Mouse (Mus musculus) adrenal gland (tissue): ENCODE results near the gene Foxf2.

Experiments used
- intact Hi-C: fragments of 180-260 bp; cut with DNase I; formaldehyde crosslinking; loops from one replicate; pipeline ENCODE4 v1.15.1; 2025
- long read RNA-seq, 2 experiments: library from polyadenylated mRNA; unstranded; transcript quantifications; one replicate each; pipeline ENCODE4 v2.0.0; 2020; ENCODE audit warnings: borderline replicate concordance in 1 of 2; ENCODE audit not compliant: insufficient replicate concordance in 1 of 2

Gene Foxf2
- long read RNA-seq, experiment 1 = 0 reads
- long read RNA-seq, experiment 2 = 0 reads

DNA sequence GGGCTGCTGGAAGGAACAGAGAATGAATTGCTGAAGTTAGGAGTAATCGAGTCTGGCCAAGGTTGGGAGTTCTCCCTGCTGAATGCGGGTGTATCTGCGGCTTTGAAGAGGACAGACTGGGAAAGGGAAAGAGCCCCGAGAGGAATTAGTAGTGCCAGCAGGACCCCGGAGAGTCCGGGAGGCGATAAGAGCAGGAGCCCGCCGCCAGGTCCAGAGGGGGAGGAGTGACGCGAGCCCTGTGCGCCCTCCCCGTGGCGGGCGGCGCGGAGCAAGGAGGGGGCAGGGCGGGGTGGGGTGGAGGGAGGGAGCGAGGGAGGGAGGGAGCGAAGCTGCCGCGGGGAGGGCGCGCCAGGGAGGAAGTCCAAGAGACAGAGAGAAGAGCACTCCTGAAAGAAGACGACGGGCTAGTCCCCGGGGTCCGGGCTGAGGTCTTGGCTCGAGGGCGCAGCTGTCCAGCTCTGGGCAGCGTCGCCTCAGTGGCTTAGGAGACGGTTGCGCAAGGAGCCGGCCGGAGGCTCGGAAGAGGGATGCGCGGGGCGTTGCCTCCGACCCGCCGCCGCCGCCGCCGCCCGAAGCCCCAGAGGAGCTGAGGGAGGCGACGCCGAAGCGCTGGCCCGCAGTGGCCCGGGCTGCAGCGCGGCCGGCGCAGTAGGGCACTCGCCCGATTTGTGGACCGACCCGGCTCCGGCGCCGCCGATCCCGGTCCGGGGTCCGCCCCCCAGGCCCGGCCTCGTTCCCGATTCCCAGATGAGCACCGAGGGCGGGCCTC is at the start of gene Foxf2:
Foxf2 (plus strand) TSS at position 484 of the 769 bp plus-strand sequence.
- intact Hi-C loops = no loop called here

DNA sequence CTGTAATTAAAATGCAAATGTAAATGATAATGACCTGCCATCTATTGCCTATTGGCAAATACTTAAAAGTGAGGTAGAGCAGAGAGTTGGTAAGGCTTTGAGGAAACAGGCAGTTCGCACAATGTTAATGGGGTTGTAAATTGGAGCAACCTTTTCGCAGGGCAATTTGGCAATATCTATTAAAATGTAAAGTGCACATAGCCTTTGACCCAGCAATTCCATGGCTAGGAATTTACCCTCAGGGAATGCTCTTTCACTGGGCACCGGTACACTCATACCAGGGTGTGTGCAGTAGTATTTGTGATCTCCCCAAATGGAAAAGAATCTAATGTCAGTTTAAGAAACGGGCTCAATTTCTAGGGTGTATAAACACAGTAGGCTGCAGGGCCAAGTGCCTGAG is 48.9 kb upstream of the Foxf2 start:
- intact Hi-C loops = no loop called here

DNA sequence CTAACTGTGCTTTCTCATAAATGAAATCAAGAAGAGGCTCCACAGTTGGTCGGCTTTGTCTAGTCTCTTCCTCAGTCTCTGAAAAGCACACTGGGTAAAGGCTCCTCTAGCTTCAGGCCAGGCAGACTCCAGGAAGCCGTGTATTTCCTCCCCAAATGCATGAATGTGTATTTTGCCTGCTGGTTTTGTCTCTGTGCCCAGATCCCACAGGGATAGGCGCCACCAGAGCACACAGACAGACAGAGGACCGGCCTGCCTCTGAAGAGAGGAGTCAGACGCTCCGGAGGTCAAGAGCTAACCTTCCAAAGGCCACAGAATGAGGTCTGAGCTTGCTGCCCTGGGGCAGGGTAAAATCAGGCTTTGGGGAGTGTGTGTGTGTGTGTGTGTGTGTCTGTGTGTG is 48.0 kb upstream of the Foxf2 start:
- intact Hi-C loops = no loop called here

DNA sequence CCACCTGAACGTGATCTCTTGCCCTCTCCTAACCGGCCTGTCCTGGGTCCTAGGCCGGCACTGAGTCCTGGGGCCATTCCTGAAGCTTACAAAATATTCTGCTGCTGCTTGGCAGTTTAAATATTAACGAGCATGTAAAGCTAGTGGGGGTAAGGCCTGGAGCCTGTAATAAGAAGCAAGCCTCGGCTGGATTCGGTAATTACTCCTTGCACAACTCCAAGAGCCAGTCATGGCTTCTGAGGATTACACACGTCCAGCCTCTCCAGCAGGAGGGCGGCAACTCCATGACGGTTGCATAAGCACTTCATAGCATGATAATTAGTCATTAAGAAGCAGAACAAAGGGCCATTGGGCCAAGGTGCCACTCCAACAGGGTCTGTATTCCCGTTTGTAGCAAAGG is 47.2 kb upstream of the Foxf2 start:
- intact Hi-C loops = no loop called here

DNA sequence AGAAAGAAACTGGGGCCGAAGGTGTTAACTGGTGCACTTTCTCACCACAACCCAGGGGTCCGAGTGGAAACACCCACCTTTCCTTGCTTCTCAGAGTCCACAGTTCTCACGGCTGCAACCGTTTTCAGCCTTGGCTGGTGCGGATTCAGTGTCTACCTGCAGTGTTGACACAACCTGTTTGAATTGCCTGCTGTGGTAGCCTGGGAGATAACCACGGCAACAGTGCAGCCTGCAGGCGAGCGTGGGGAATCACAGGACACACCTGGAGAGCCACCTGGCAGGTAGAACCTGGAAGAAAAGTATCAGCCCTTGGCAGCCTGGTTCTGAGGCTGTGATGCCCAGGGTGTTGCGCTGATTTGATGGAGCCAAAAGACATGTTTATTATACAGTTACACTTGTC is 45.8 kb upstream of the Foxf2 start:
- intact Hi-C loops = no loop called here

DNA sequence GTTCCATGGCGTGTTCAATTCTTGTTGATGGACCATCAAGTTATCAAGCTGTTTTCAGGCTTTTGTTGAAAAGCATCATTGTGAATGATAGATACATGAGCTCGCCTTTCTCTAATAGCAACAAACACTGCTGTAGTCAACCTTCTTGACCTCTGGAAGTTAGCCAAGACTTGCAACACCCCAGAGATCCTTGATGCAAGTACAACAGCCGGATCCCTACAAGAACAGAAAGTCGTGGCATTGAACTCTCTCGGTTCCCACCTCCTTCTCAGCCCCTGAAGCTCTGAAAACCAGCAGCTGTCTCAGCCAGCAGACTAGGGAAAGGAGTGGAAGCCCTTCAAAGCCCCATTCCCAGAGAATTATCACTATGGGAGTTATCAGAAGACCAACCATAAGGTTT is 38.3 kb upstream of the Foxf2 start:
- intact Hi-C loops = no loop called here

DNA sequence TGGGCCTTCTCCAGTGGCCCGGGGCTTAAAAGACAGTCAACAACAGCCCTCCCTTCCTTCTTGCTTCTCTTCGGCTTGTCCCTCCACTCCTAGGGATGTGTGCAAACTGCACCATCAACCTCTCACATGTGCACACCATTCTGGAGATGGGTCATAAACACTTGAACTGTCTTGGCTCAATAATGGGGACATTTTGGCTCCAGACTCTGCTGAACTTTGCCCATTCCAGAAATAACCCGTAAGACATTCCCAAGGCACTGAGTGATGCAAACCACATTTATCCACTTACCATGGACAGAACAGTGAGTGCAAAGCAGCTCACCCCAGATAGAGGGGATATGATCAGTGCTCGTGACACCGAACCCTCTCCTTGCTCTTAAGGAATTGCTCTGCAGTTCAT is 26.0 kb upstream of the Foxf2 start:
- intact Hi-C loops = no loop called here

DNA sequence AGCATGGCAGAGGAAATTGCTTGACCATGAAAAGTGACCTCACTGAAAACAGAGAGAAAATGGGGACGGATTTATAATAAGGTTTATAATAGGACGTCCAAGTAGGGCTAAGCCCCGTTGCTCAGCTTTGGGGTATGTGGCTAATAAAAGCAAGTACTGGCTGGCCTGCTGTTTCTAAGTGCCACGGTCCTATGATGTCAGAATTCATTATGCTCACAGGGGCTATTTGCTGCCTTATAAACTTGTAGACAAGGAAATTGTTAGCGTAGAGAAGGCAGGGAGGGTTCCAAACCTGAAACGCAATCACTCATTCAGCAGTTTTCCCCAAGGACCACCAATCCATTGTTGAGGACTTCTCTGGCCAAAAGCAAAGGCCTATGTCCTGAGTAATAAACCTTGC is 21.7 kb upstream of the Foxf2 start:
- intact Hi-C loops = no loop called here

DNA sequence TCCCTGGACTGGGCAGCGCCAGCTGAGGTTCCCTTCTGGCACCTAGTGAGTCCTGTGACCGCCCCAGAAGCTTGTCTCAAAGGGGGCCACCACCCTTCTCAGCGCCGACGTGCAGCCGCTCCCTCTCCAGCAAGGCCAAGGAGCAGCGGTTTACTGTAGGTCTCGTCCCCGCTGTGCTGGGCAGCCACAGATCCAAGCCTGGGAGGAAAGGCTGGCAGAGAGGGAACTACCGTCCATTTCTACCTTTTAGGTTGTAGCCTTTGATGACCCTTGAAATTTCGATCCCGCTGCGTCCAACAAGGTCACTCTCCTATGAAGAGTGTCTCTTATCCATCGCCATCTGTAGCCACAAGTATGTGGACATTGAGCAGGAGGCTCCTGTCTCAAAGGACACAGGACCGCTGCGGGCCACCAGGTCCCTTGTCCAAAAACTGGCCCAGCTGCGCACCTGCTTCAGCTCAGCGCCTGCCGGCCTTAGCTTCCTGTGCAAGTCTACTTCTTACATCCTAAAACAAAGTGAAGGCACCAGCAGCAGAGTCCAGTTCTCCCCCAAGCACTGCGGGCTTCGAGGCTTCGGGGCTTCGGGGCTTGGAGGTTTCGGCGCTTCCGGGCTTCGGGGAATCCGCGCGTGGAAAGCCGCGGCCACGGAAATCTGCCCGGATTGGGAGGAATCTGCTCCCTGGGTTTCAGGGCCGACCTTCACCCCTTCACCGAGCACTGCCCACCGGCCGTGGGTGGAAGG is 10.7 kb upstream of the Foxf2 start:
- intact Hi-C loops = loop anchor here (5.0 to 10.0 kb wide), 3 partner anchors 53 to 620 kb away; no protein-coding TSS in a partner anchor

DNA sequence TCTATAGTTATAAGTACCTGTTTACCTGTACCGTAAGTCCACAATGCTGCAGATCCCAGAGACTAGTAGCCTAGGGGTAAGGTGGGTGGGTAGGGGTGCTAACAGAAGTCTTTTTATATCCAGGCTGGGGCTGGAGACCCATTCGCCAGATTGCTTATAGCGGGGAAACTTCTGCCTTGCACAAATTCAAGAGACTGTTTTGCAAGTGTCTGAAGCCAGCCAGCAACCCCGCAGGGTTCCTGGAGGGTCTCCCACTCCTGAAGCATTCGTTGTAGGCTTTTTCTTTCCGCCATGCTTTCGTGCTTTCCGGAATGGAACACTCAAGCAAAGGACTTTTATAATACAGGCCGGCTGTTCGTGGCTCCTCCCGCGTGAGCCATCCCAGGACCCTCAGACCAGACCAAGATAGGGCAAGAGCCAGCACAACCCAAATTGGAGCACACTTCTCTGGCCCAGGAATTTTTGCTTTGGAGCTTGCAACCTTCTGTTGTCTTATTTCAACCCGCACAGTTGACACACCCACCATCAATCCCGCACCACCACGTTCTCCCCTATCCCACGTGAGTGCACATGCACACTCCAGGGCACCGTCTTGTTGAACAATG is 10.0 kb upstream of the Foxf2 start:
- intact Hi-C loops = loop anchor here (5.0 to 10.0 kb wide), 3 partner anchors 53 to 621 kb away; no protein-coding TSS in a partner anchor

DNA sequence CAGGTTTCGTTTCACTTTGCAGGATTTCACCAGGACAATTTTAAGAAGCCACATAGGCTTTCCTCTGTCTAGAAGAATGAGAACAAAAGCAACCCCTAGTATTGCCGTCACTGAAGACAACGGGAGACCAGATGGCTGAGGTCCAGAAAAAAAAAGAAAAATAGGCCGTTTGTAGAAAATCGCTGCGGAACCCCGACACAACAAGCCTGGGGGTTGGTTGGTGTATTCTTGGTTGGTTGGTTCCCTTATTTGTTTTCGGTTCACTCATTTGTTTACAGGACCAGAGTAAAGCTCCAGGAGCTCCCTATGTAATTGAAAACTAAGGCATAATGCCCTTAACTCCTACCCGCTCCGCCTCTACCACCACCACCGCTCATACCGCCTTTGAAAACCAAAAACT is 7.6 kb upstream of the Foxf2 start:
- intact Hi-C loops = loop anchor here (2.0 to 10.0 kb wide), 4 partner anchors 56 to 623 kb away; no protein-coding TSS in a partner anchor

DNA sequence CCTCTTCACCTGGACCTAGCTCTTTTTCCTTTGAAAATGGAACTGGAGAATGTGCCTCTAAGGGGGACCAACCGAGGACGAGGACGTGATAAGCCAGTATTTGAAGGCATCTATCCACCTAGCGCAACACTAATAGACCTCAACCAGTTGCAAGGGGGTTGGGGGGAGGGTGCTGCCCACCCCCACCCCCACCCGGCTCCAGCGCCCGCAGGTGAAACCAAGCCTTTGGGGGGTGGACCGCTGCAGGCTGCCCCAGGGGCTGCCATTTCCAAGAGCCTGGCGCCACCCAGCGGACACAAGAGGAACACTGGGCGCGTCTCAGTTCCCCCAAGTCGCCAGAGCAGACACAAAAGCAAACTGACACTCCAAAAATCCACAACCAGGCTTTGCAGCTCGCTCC is 7.2 kb upstream of the Foxf2 start:
- intact Hi-C loops = loop anchor here (2.0 to 10.0 kb wide), 4 partner anchors 56 to 624 kb away; no protein-coding TSS in a partner anchor

DNA sequence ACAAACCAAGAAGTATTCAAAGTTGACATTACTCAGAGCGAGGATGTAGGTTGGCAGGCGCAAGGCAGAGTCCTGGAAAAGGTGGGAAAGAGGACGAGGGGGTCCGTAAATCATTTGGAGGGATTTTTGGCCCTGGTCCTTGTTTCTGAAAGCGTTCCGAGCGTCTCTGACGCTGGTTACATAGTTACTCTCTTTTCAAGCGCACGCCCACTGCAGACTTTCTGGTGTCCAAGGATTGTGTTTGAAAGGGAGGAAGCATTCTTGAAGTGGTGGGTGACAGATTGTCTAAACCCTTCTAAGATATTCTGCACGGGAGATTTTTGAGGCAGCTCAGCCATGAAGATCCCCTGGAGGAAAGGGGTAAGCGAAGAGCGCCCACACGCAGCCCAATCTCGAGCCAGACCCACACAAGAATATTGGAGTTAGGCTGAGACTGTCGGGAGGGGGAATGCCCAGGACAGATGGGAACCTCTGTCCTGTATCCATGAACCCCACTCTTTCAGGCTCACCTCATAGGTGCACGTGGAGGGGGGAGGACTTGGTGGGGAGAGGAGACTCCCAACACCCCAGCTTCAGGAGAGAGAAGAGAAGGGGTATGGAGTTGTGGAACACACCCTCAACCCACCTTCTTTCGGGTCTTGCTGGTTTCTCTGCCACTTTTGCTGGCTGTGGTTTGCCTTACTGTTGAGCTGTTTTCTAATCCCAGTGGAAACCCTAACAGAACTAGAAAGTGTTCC is 6.5 kb upstream of the Foxf2 start:
- intact Hi-C loops = loop anchor here (2.0 to 10.0 kb wide), 4 partner anchors 57 to 624 kb away; no protein-coding TSS in a partner anchor

DNA sequence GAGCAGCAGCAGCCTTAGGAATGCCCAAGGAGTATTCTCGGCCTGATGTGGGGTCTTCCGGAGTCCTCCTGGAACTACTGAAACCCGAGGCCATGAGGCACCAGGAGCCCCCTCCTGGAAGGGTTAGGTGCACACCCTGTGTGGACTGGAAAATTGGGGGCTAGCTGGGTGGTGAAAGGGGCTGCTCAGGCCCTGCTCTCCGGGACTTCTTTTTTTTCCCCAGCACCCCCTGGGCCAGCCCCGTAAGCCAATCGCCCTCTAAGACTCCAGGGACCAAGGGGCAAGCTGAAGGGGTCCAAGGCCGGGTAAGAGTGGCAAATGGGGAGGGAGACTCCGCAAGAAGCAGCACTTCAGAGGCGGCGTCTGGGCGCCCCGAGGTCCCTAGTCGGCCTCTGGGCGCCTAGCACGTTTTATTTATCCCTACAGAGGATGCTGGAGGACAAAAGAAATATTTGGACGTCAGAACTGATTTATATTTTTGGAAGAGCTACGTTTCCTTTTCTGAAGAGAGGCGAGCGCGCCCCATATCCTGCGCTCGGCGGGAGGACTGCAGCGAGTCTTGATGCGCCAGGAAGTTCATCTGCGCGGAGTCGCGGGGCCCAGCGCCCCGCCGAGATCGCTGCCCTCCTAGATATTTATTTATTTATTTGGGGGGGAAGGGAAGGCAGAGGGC is 5.7 kb upstream of the Foxf2 start:
- intact Hi-C loops = loop anchor here (2.0 to 10.0 kb wide), 4 partner anchors 58 to 625 kb away; no protein-coding TSS in a partner anchor

DNA sequence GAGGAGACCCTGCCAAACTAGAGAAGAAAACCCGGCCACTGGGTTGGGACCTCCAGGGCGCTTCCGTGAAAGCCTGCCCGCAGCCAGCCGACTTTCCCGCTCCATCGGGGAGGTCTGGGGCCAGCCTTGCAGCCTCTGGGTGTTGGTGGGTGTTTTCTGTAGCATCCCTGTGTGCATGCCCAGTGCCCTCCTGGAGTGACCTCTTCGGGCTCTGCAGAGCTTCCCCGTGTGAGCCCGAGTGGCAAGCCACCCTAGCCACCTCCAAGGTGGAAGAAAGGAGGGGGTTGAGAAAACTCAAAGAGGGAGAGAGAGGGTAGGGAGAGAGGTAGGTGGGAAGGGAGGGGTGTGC is 5.1 kb upstream of the Foxf2 start:
- intact Hi-C loops = no loop called here

DNA sequence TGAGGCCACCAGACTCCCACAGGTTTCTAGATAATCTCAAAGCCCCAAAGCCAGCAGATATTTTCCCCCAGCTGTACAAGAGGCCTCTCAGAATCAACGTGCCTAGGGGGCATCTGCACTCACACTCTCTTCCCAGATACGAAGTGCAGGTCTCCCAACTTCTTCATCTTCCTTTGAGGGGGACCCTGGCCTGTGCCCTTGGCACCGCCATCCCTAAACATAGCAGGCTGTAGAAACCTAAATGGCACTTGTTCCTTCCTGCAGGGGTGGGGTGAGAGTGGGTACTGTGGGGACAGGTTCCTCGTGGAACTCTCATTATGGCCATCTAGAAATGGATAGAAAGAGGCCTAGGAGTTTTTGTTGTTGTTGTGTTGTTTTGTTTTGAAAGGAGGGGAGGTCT is 4.7 kb upstream of the Foxf2 start:
- intact Hi-C loops = no loop called here

DNA sequence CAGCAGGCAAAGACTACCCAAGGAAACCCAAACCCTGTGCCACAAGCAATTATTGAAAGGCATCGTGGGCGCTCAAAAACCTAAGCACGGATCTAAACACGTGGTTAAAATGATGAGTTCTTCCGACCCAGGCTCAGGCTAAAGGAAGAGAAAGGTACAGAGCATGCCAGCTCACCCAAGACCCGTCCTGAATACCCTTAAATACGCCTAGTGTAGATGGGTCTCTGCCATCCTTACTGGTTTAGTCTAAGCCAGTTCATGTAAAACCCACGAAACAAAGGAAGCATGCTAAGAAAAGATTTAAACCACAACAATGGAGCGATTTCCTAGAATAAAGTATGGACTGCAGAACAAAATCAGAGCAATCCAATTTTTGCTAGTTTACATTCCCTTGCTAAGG is 3.9 kb upstream of the Foxf2 start:
- intact Hi-C loops = no loop called here

DNA sequence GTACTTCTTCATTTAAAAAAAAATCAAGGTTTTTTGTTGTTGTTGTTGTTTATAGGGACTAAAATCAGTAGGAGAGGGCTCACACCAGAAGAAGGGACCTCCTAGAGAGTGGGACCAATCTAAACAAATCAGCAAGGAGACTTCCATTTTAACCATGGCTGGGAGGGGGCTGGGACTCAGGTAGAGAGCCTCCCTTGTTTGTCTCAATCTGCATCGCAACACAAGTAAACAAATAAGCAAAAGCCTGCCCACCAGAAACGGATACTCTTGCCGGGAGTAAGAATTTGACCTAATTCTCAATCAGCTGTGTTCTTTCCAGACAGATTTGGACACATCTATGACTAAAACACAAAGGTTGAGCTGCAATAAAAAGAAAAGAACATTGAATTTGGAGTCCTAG is 3.2 kb upstream of the Foxf2 start:
- intact Hi-C loops = no loop called here

DNA sequence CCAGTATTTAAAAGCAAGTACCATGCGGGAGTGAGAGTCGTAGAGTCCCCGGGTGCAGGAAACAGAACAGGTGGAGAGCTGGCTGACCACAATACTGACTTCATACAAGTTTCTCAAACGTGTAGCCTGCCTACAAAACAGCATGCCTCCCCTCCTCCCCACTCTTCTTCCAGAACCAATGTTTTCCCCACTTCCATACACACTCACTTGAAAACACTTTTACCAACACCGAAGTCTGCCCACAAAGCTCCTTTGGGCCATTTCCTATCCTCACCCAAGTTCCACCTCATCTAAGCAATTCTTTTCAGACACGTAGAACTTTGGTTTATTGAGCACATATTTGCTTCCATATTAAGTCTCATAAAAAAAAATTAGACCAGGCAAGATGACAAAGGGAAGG is 2.3 kb upstream of the Foxf2 start:
- intact Hi-C loops = no loop called here

DNA sequence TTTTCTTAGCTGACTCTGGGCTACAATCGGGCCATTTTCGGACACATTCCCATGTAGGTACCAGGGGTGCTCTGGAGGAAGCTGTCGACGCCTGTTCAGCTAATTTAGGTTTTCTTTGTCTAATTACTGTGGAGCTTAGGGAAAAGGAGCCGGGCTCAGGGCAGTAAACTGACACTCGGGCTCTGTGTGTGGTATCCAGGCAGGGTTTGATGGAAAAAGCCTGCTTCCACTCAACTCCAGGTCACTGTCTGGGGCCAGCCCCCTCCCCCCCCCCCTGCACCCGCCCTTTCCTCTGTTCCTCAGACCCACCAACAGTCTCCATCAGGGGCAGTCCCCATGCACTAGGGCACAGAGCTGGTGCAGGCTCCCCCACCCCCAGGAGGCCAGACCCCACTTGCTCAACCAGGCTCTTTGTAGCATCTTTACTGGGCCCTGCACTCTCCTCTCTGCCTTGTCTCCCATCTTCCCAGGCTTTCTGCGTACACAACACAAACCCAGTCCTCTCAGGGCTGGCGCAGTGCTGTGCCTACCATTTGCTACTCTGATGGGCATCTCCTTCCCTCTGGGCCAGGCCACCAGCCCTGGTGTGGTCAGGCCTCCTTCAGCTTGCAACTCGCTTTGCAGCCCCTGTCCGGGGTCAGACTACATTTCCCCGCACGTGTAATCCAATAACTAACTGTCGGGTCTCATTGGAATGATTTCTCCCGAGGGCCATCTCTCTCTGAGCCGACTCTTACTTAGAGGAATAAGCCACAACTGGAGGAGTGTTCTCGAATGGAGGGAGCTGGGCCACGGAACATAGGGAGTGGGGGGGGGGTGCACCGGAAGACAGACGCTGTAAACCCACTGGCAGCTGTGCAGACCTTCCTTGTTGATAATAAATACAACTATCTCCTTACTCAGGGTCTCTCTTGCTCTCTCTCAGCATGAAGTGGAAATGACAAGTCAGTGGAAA is 1.4 kb upstream of the Foxf2 start:
- intact Hi-C loops = no loop called here
